Mouse (Mus musculus): ENCODE data around the gene Pdgfd. TPM values are rescaled to one million over a fixed set of nuclear protein-coding genes. Genes with fewer than 3 reads are reported as not detected.

Pdgfd gene
- total RNA-seq, 2 experiments from 2014 or later, result 1.9 TPM

DNA sequence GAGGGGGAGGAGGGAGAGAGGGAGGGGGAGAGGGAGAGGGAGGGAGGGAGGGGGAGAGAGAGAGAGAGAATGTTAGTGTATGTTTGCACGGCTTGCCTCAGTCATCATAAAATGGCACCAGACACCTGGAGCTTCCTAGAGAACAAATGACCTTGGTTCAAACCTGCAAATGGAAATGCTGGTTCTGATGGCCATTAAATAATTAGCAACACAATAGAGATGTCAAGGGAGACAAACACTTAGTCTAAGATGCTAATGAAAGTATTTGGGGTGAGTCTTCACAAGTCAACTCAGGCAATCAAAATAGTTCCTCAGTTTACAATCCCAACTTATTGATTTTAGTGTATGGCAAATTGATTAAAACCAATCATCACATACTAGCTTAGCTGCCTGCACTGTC is 198.2 kb downstream of the Pdgfd start:
- intact Hi-C loops (cut with DNase I), result no loop called here
- H3K4me3 ChIP-seq, result no peak overlapping the region
- no peak for DNase-seq (ENCODE audit: extremely low spot score in 1 of 2, low spot score in 2 of 2)
- no peak overlapping the region for H3K27ac ChIP-seq
- no peak for TF ChIP-seq CTCF (IDR thresholded peaks at IDR 0.05)

DNA sequence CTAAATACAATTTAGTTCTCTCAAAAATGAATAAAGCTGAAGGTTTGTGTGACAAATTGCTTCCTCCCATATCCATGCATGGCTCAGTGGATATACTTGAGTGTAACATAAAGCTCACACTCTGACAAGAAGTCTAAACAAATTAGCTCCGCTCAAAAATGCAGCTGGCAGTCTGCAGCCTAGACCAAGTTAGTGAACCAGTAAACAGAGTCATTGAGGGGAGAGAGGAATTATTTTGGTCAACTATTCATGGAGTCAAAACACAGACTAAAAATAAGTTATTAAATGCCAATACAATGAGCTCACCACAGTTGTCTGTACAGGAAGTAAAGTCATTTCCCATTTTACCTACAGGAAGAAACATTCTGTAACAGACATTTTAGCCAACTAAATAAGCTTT is 233.4 kb downstream of the Pdgfd start:
- no peak for TF ChIP-seq CTCF (IDR thresholded peaks at IDR 0.05)

GRCm38 (mm10) chr9:6406535-6406934 is 238.2 kb downstream of the Pdgfd start:
- TF ChIP-seq CTCF (IDR thresholded peaks at IDR 0.05), result no peak
- intact Hi-C loops (cut with DNase I), result no loop called here
- no peak overlapping the region for H3K27ac ChIP-seq
- no peak for DNase-seq (ENCODE audit: extremely low spot score in 1 of 2, low spot score in 2 of 2)
- H3K4me3 ChIP-seq, result no peak overlapping the region

More for the DNA sequence above, 233.4 kb downstream of the Pdgfd start:
- Histone ChIP-seq H3K4me3 (no peak overlapping the region), H3K27ac (no peak overlapping the region)
- intact Hi-C loops (cut with DNase I), result no loop called here
- no peak for DNase-seq (ENCODE audit: extremely low spot score in 1 of 2, low spot score in 2 of 2)

DNA sequence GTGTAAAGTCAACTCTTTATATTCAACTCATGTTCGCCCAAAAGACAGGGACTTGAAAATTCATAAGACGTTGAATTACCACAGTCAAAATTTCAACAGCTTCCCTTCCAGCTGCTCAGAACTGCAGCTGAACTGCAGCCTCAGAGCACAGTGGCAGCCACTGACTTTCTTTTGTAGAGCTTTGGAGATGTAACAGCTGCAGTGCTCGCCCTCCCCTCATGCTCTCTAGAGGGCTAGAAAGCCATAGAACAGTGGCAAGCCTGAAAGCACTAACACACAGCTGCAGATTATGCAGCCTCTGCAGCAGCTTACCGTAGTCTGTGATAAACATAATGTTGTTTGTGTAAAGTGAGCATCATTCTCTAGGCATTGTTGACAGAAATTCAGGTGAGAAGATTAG is 239.6 kb downstream of the Pdgfd start:
- DNase-seq (ENCODE audit: extremely low spot score in 1 of 2, low spot score in 2 of 2), result peak in 1 of 2 experiments; percentile 11
- no peak overlapping the region for H3K4me3 ChIP-seq
- no peak overlapping the region for H3K27ac ChIP-seq
- TF ChIP-seq CTCF (IDR thresholded peaks at IDR 0.05), result no peak
- intact Hi-C loops (cut with DNase I), result no loop called here

DNA sequence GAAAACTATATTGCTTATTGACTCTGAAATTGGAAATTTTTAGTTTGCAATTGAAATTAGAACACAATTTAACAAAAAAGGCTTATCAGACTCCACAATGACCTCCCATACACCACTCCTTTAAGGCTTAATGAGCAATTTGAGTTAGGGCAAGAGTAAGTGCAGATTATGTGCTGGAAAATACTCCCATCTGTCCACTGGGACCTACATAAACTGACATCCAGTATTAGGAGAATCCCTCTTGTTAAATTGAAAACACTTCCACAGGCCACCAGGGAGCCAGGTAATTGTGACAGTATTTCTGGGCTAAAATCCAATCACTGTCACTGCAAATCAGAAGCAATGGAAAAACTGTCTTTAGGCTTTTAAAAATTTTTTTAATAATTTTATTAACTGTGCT is 256.2 kb downstream of the Pdgfd start:
- Histone ChIP-seq H3K4me3 (no peak overlapping the region), H3K27ac (no peak overlapping the region)
- no peak for DNase-seq (ENCODE audit: extremely low spot score in 1 of 2, low spot score in 2 of 2)
- intact Hi-C loops (cut with DNase I), result no loop called here
- no peak for TF ChIP-seq CTCF (IDR thresholded peaks at IDR 0.05)

Other genes starting within 250 kb of the Pdgfd start
- not detected for gene Ddi1, start 101.3 kb downstream of the Pdgfd start, total RNA-seq (2021)

Measured in left cerebral cortex, adult 2 months (tissue).